Mouse (Mus musculus): ENCODE results near the gene Ccl2. TPM values are rescaled to one million over a fixed set of nuclear protein-coding genes. Genes with fewer than 3 reads are reported as not detected.

The Ccl2 gene
- polyA plus RNA-seq, 1 experiment from 2014 or later = 0.31 TPM

DNA sequence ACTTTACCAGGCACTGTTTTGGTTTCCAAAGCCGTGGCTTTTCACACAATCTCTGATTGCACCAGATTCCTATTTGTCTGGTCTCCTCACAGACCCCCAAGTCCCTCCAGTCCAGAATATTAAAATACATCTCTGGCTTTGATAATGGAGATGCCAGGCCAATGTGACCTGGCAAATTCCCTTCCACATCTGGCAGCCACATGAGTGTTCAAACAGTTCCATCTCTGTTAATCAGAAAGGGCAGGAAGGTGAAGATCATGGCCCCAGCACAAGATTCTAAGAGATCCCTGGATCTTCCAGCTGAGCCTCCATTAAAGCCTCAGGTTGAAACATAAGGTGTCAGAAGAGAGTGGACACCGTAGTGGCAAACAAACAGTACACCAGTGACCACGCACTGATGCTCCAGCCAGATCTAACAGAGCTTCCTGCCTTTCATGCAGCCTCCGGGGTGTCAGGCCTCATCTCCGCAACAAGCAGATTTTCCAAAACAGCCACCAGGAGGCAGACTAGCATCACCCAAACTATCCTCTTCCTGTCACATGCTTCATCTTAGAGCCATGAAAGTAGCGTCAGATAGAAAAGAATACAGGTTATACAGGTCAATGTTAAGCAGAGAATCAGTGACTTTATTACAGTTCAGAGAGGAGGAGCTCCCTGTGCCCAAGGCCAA, 12.5 kb downstream of the Ccl2 start:
- H3K4me3 ChIP-seq (ENCODE audit: low read depth, low read length) = no peak overlapping the region
- no peaks in the 10 kb centered on the region for H3K9me3 ChIP-seq (replicated peaks; ENCODE audit: control insufficient read depth, low read length, poor library complexity, severe bottlenecking)
- no peaks in the 10 kb centered on the region for H3K36me3 ChIP-seq (ENCODE audit: control insufficient read depth, insufficient read depth, low read length)
- WGBS = 46% methylated on average over 6 of the region's 6 CpGs
- H3K4me1 ChIP-seq (ENCODE audit: control insufficient read depth, insufficient read depth, low read length) = no peaks in the 10 kb centered on the region
- no peak for ATAC-seq
- H3K4me2 ChIP-seq (ENCODE audit: low read length) = no peak overlapping the region
- no peaks in the 10 kb centered on the region for H3K27me3 ChIP-seq (ENCODE audit: control insufficient read depth, insufficient read depth, low read depth, low read length)
- H3K27ac ChIP-seq (ENCODE audit: low read length) = no peak overlapping the region
- H3K9ac ChIP-seq (ENCODE audit: low read depth, low read length) = no peak overlapping the region

DNA sequence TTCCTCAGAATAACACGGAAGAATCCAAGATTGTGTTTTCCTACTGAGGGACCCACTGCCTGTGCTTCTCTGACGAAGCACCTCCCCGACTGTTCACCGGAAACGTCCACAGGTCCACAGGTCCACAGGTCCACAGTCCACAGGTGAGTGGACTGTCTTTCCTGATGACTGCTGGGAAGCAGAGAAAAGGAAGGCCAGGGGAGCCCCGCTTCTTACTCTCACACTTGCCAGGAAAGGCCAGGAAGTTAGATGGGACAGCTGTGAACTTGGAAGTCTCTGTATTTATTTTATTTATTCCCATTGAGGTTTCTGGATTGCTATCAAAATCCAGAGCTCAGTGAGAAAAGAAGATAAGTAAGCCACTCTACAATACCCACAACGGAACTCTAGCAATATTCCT, 18.5 kb downstream of the Ccl2 start:
- Histone ChIP-seq H3K36me3 (ENCODE audit: control insufficient read depth, insufficient read depth, low read length) (no peaks in the 10 kb centered on the region), H3K9ac (ENCODE audit: low read depth, low read length) (no peak overlapping the region), H3K4me2 (ENCODE audit: low read length) (no peak overlapping the region), H3K27ac (ENCODE audit: low read length) (no peak overlapping the region), H3K27me3 (ENCODE audit: control insufficient read depth, insufficient read depth, low read depth, low read length) (no peaks in the 10 kb centered on the region), H3K9me3 (replicated peaks; ENCODE audit: control insufficient read depth, low read length, poor library complexity, severe bottlenecking) (no peaks in the 10 kb centered on the region), H3K4me3 (ENCODE audit: low read depth, low read length) (no peak overlapping the region), H3K4me1 (ENCODE audit: control insufficient read depth, insufficient read depth, low read length) (no peaks in the 10 kb centered on the region)
- 94% methylated on average over 7 of the region's 7 CpGs for WGBS
- no peak for ATAC-seq

DNA sequence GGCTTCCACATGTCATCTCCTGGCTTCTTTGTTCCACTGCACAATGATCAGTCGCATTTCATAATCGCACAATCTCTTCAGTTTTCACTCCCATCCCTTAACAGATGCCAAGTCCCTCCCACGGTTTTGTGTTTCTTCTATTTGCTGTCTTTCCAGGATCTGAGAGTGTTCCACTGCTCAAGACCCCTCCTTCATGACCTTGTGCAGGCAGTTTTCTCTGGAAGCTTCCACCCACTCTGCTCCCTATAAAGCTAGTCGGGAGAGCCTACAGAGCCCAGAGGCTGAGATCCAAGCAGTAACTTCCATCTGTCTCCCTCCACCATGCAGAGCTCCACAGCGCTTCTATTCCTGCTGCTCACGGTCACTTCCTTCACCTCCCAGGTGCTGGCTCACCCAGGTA, 22.3 kb downstream of the Ccl2 start, which contains the start of gene Ccl11:
Ccl11 (plus strand) TSS at position 178 of the 400 bp plus-strand sequence.
- Histone ChIP-seq H3K36me3 (ENCODE audit: control insufficient read depth, insufficient read depth, low read length) (no peaks in the 10 kb centered on the region), H3K4me1 (ENCODE audit: control insufficient read depth, insufficient read depth, low read length) (no peaks in the 10 kb centered on the region), H3K27ac (ENCODE audit: low read length) (no peak within 1 kb of the TSS), H3K4me3 (ENCODE audit: low read depth, low read length) (no peak within 1 kb of the TSS), H3K9me3 (replicated peaks; ENCODE audit: control insufficient read depth, low read length, poor library complexity, severe bottlenecking) (no peaks in the 10 kb centered on the region), H3K9ac (ENCODE audit: low read depth, low read length) (no peak within 1 kb of the TSS), H3K27me3 (ENCODE audit: control insufficient read depth, insufficient read depth, low read depth, low read length) (no peaks in the 10 kb centered on the region), H3K4me2 (ENCODE audit: low read length) (no peak within 1 kb of the TSS)
- WGBS = 83% methylated on average over 6 of the region's 6 CpGs
- no peak for ATAC-seq

DNA sequence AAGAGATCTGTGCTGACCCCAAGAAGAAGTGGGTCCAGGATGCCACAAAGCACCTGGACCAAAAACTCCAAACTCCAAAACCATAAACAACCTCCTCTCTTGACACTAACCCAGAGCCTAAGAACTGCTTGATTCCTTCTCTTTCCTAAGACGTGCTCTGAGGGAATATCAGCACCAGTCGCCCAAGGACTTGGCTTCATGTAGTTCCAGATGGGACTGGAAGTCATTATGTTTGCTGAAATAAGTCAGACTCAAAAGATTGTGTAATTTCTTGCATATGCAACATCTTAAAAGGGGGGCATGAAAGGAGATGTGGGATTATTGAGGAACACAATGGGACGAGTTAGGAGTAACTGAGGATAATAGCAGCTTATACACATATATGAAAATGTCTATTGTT, 26.9 kb downstream of the Ccl2 start:
- Histone ChIP-seq H3K4me3 (ENCODE audit: low read depth, low read length) (no peak overlapping the region), H3K9ac (ENCODE audit: low read depth, low read length) (no peak overlapping the region), H3K27me3 (ENCODE audit: control insufficient read depth, insufficient read depth, low read depth, low read length) (no peaks in the 10 kb centered on the region), H3K4me1 (ENCODE audit: control insufficient read depth, insufficient read depth, low read length) (no peaks in the 10 kb centered on the region), H3K36me3 (ENCODE audit: control insufficient read depth, insufficient read depth, low read length) (no peaks in the 10 kb centered on the region), H3K27ac (ENCODE audit: low read length) (no peak overlapping the region), H3K4me2 (ENCODE audit: low read length) (no peak overlapping the region), H3K9me3 (replicated peaks; ENCODE audit: control insufficient read depth, low read length, poor library complexity, severe bottlenecking) (no peaks in the 10 kb centered on the region)
- no peak for ATAC-seq
- 82% methylated on average over 3 of the region's 3 CpGs for WGBS

DNA sequence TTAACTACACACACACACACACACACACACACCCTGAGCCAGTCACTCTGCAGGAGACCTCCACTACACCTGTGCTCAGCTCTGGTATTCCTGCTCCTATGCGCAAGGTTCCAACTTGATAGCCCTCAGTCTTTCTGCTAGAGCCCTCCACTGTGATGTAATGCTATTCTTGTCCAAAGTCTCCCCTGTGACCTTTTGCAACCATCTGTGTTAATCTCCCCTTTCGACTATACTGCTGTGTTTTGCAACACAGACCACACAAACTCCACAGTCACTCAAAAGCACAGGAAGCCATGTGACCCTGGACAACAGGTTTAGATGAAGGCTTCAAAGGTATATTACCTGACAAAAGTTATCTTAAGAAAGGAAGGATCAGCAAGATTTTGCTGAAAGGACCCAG, 28.1 kb downstream of the Ccl2 start:
- Histone ChIP-seq H3K9ac (ENCODE audit: low read depth, low read length) (no peak overlapping the region), H3K4me2 (ENCODE audit: low read length) (no peak overlapping the region), H3K27me3 (ENCODE audit: control insufficient read depth, insufficient read depth, low read depth, low read length) (no peaks in the 10 kb centered on the region), H3K36me3 (ENCODE audit: control insufficient read depth, insufficient read depth, low read length) (no peaks in the 10 kb centered on the region), H3K4me1 (ENCODE audit: control insufficient read depth, insufficient read depth, low read length) (no peaks in the 10 kb centered on the region), H3K9me3 (replicated peaks; ENCODE audit: control insufficient read depth, low read length, poor library complexity, severe bottlenecking) (no peaks in the 10 kb centered on the region), H3K27ac (ENCODE audit: low read length) (no peak overlapping the region), H3K4me3 (ENCODE audit: low read depth, low read length) (no peak overlapping the region)
- no peak for ATAC-seq
- 82% methylated on average over 2 of the region's 2 CpGs for WGBS

DNA sequence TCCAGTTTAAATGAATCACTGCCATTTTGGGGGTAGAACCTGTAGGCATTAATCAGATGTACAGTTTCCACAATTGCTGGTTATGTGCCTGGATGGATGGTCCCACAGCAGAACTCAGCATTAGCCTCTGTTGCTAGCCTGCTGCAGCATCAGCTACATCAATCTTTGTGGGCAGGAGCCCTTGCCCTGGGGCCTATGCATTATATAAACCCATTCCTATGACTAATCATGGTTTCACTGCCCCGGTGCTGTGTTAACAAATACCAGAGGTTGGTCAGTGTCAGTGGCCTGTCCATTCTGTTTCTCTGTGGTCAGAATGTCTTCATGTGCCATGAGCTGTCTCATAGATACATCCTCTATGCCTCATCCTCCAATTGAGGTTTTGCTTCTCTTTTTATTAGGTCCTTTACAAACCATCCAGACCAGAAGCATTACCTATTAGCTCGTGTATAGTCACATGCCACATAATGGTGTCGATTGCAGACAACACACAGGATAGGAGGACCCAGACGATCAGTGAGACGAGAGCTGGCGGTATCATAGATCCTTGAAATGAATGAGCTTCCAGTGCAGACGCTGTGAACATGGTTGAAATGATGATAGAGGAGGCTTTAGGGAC, 31.7 kb downstream of the Ccl2 start:
- no peak overlapping the region for H3K4me3 ChIP-seq (ENCODE audit: low read depth, low read length)
- no peaks in the 10 kb centered on the region for H3K36me3 ChIP-seq (ENCODE audit: control insufficient read depth, insufficient read depth, low read length)
- no peak overlapping the region for H3K9ac ChIP-seq (ENCODE audit: low read depth, low read length)
- H3K27ac ChIP-seq (ENCODE audit: low read length) = no peak overlapping the region
- no peaks in the 10 kb centered on the region for H3K27me3 ChIP-seq (ENCODE audit: control insufficient read depth, insufficient read depth, low read depth, low read length)
- H3K9me3 ChIP-seq (replicated peaks; ENCODE audit: control insufficient read depth, low read length, poor library complexity, severe bottlenecking) = no peaks in the 10 kb centered on the region
- no peak for ATAC-seq
- no peak overlapping the region for H3K4me2 ChIP-seq (ENCODE audit: low read length)
- H3K4me1 ChIP-seq (ENCODE audit: control insufficient read depth, insufficient read depth, low read length) = no peaks in the 10 kb centered on the region
- 85% methylated on average over 7 of the region's 7 CpGs for WGBS

DNA sequence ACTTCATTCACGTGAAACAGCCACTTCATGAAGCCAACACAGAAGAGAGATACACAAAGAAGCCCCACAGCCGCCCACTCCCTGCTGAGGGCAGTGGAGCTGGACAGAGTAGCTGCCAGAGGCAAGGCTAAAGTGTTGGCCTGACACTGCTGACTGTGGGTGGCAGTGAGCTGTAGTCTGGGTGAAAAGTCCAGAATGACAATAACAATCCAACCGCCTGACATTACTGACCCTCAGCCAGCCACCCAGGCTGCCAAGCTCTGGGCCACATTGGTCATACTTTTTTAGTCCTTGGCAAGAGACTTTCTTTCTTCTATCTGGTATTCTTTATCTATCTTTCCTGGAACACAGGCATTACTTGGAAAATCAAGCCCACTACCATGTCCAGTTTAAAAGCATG, 35.7 kb downstream of the Ccl2 start:
- Histone ChIP-seq H3K27ac (ENCODE audit: low read length) (no peak overlapping the region), H3K4me3 (ENCODE audit: low read depth, low read length) (no peak overlapping the region), H3K4me2 (ENCODE audit: low read length) (no peak overlapping the region), H3K27me3 (ENCODE audit: control insufficient read depth, insufficient read depth, low read depth, low read length) (no peaks in the 10 kb centered on the region), H3K4me1 (ENCODE audit: control insufficient read depth, insufficient read depth, low read length) (no peaks in the 10 kb centered on the region), H3K9ac (ENCODE audit: low read depth, low read length) (no peak overlapping the region), H3K36me3 (ENCODE audit: control insufficient read depth, insufficient read depth, low read length) (no peaks in the 10 kb centered on the region), H3K9me3 (replicated peaks; ENCODE audit: control insufficient read depth, low read length, poor library complexity, severe bottlenecking) (no peaks in the 10 kb centered on the region)
- no peak for ATAC-seq
- 72% methylated on average over 3 of the region's 3 CpGs for WGBS

DNA sequence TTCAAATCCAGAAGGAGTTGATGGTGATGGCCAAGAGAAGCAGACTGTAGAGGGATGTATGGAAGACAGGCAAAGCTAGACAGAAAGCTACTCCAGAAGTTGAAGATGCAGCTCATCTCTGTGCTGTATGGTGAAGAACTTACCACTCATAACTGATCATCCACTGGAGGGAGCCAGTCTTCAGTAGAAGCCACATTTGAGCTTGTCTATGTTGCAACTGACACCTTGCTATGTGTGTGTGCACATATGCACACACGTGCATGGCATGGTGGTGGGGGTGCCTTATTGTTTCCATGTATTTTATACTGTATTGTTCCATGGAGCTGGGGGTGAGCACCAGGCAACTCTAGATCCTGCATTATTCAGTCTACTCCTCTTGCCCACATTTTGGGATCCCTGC, 37.0 kb downstream of the Ccl2 start:
- no peaks in the 10 kb centered on the region for H3K9me3 ChIP-seq (replicated peaks; ENCODE audit: control insufficient read depth, low read length, poor library complexity, severe bottlenecking)
- no peak overlapping the region for H3K4me2 ChIP-seq (ENCODE audit: low read length)
- H3K27ac ChIP-seq (ENCODE audit: low read length) = no peak overlapping the region
- no peaks in the 10 kb centered on the region for H3K4me1 ChIP-seq (ENCODE audit: control insufficient read depth, insufficient read depth, low read length)
- H3K9ac ChIP-seq (ENCODE audit: low read depth, low read length) = no peak overlapping the region
- 72% methylated on average over 1 of the region's 1 CpGs for WGBS
- no peak overlapping the region for H3K4me3 ChIP-seq (ENCODE audit: low read depth, low read length)
- H3K27me3 ChIP-seq (ENCODE audit: control insufficient read depth, insufficient read depth, low read depth, low read length) = no peaks in the 10 kb centered on the region
- no peak for ATAC-seq
- no peaks in the 10 kb centered on the region for H3K36me3 ChIP-seq (ENCODE audit: control insufficient read depth, insufficient read depth, low read length)

DNA sequence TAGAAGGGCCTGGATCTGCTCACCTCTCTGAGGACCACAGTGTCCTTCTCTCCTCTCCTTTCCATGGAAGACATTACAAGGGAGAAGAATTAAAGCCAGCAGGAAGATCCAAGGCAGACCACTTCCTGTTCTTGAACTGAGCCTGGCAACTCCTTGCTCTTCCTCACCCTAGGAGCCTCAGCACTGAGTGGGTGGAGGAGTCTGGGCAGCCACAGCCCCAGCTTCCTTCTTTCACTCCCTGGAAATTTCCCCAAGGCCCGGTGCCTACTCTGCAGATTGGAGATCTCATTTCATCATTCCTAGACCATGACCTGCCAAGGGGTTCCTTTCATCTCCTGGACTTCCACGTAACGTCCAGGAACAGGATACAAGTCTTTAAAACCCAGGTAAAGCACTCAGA, 37.6 kb downstream of the Ccl2 start:
- Histone ChIP-seq H3K27me3 (ENCODE audit: control insufficient read depth, insufficient read depth, low read depth, low read length) (no peaks in the 10 kb centered on the region), H3K4me3 (ENCODE audit: low read depth, low read length) (no peak overlapping the region), H3K4me1 (ENCODE audit: control insufficient read depth, insufficient read depth, low read length) (no peaks in the 10 kb centered on the region), H3K36me3 (ENCODE audit: control insufficient read depth, insufficient read depth, low read length) (no peaks in the 10 kb centered on the region), H3K9ac (ENCODE audit: low read depth, low read length) (no peak overlapping the region), H3K9me3 (replicated peaks; ENCODE audit: control insufficient read depth, low read length, poor library complexity, severe bottlenecking) (no peaks in the 10 kb centered on the region), H3K27ac (ENCODE audit: low read length) (no peak overlapping the region), H3K4me2 (ENCODE audit: low read length) (no peak overlapping the region)
- 90% methylated on average over 3 of the region's 3 CpGs for WGBS
- ATAC-seq = no peak

Measured in midbrain, embryonic 16.5 days (tissue).